Mouse (Mus musculus): ENCODE data around the gene Notch2. TPM values are rescaled to one million over a fixed set of nuclear protein-coding genes. Genes with fewer than 3 reads are reported as not detected.

Gene Notch2
- polyA plus RNA-seq, 1 experiment = 16.3 TPM

DNA sequence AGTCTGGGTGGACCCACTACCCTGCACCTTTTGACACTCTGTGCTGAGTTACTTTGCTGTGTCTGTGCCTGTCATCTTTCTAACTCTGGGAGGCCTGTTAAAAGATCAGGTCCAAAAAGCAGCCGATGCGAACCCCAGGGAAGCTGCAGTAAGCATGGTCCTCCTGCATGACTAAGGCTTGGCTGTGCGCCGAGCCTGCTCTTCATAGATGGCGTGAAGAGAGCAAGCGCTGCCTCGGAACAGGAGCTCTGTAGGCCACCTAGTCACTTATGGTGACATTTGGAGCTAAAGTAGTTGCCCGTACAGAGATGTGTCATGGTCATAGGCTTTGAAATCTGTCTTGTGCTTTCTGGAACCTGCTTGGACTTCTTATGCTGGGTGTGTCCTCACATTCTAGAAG is 119.3 kb downstream of the Notch2 start:
- no peak overlapping the region for H3K4me3 ChIP-seq (ENCODE audit: insufficient read depth, low read depth, low read length)
- H3K4me1 ChIP-seq (ENCODE audit: control insufficient read depth, insufficient read depth, low read length) = no peaks in the 10 kb centered on the region
- 93% methylated on average over 8 of the region's 8 CpGs for WGBS
- no peak for DNase-seq
- H3K27ac ChIP-seq (ENCODE audit: insufficient read depth, low read depth, low read length) = no peak overlapping the region
- TF ChIP-seq CTCF (conservative IDR thresholded peaks at IDR 0.05; ENCODE audit: insufficient read depth, insufficient read length, low read depth, low read length) (no peak), POLR2A (IDR thresholded peaks at IDR 0.05; ENCODE audit: low read depth, low read length) (no peak)
- H3K27me3 ChIP-seq (replicated peaks; ENCODE audit: control insufficient read depth, insufficient read depth, low read length) = no peaks in the 10 kb centered on the region
- H3K36me3 ChIP-seq (ENCODE audit: control insufficient read depth, insufficient read depth, low read length) = peaks cover 2% of the 10 kb centered on the region

DNA sequence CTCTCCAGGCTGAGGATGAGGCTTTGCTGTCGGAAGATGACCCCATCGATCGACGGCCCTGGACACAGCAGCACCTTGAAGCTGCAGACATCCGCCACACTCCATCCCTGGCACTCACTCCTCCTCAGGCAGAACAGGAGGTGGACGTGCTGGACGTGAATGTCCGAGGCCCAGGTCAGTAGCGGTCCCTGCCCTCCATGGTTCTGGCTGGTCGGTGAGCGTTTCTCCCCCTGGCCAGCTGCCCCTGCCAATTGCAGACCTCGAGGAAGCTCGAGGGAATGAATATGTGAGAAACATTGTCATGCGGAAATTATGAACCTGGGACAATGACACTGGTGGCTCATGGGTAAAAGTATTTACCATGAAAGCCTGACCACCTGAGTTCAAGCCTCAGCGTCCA is 128.1 kb downstream of the Notch2 start:
- Histone ChIP-seq H3K27me3 (replicated peaks; ENCODE audit: control insufficient read depth, insufficient read depth, low read length) (no peaks in the 10 kb centered on the region), H3K4me1 (ENCODE audit: control insufficient read depth, insufficient read depth, low read length) (no peaks in the 10 kb centered on the region), H3K36me3 (ENCODE audit: control insufficient read depth, insufficient read depth, low read length) (peaks cover 3% of the 10 kb centered on the region; the same call in 1 of the 2 replicates), H3K4me3 (ENCODE audit: insufficient read depth, low read depth, low read length) (no peak overlapping the region), H3K27ac (ENCODE audit: insufficient read depth, low read depth, low read length) (no peak overlapping the region)
- no peak for DNase-seq
- TF ChIP-seq POLR2A (IDR thresholded peaks at IDR 0.05; ENCODE audit: low read depth, low read length) (no peak), CTCF (conservative IDR thresholded peaks at IDR 0.05; ENCODE audit: insufficient read depth, insufficient read length, low read depth, low read length) (no peak)
- 90% methylated on average over 15 of the region's 15 CpGs for WGBS

DNA sequence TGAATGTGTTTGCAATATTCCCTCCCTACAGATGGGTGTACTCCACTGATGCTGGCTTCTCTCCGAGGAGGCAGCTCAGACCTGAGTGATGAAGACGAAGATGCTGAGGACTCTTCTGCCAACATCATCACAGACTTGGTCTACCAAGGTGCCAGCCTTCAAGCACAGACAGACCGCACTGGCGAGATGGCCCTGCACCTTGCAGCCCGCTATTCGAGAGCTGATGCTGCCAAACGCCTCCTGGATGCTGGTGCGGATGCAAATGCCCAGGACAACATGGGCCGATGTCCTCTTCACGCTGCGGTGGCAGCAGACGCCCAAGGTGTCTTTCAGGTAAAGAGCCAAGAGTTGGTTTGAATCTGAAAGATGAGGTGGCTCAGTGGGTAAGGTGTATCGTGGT is 129.5 kb downstream of the Notch2 start:
- WGBS = 95% methylated on average over 13 of the region's 13 CpGs

GRCm38 (mm10) chr3:98145204-98145603 is 131.9 kb downstream of the Notch2 start:
- H3K4me3 ChIP-seq (ENCODE audit: insufficient read depth, low read depth, low read length) = no peak overlapping the region
- no peak for TF ChIP-seq POLR2A (IDR thresholded peaks at IDR 0.05; ENCODE audit: low read depth, low read length)
- no peak for TF ChIP-seq CTCF (conservative IDR thresholded peaks at IDR 0.05; ENCODE audit: insufficient read depth, insufficient read length, low read depth, low read length)
- H3K27ac ChIP-seq (ENCODE audit: insufficient read depth, low read depth, low read length) = no peak overlapping the region
- WGBS = 76% methylated on average over 10 of the region's 10 CpGs
- DNase-seq = no peak
- no peaks in the 10 kb centered on the region for H3K4me1 ChIP-seq (ENCODE audit: control insufficient read depth, insufficient read depth, low read length)
- H3K36me3 ChIP-seq (ENCODE audit: control insufficient read depth, insufficient read depth, low read length) = peaks cover 3% of the 10 kb centered on the region
- H3K27me3 ChIP-seq (replicated peaks; ENCODE audit: control insufficient read depth, insufficient read depth, low read length) = no peaks in the 10 kb centered on the region

More for the DNA sequence above, 129.5 kb downstream of the Notch2 start:
- H3K36me3 ChIP-seq (ENCODE audit: control insufficient read depth, insufficient read depth, low read length) = peaks cover 3% of the 10 kb centered on the region
- DNase-seq = no peak
- no peak for TF ChIP-seq CTCF (conservative IDR thresholded peaks at IDR 0.05; ENCODE audit: insufficient read depth, insufficient read length, low read depth, low read length)
- TF ChIP-seq POLR2A (IDR thresholded peaks at IDR 0.05; ENCODE audit: low read depth, low read length) = no peak
- no peak overlapping the region for H3K4me3 ChIP-seq (ENCODE audit: insufficient read depth, low read depth, low read length)
- H3K27me3 ChIP-seq (replicated peaks; ENCODE audit: control insufficient read depth, insufficient read depth, low read length) = no peaks in the 10 kb centered on the region
- H3K4me1 ChIP-seq (ENCODE audit: control insufficient read depth, insufficient read depth, low read length) = no peaks in the 10 kb centered on the region
- no peak overlapping the region for H3K27ac ChIP-seq (ENCODE audit: insufficient read depth, low read depth, low read length)

- DNase-seq = no peak
- no peak for TF ChIP-seq POLR2A (IDR thresholded peaks at IDR 0.05; ENCODE audit: low read depth, low read length)
- TF ChIP-seq CTCF (conservative IDR thresholded peaks at IDR 0.05; ENCODE audit: insufficient read depth, insufficient read length, low read depth, low read length) = no peak
- WGBS = 94% methylated on average over 29 of the region's 29 CpGs
- Histone ChIP-seq H3K4me3 (ENCODE audit: insufficient read depth, low read depth, low read length) (no peak overlapping the region), H3K36me3 (ENCODE audit: control insufficient read depth, insufficient read depth, low read length) (peaks cover 2% of the 10 kb centered on the region), H3K27me3 (replicated peaks; ENCODE audit: control insufficient read depth, insufficient read depth, low read length) (no peaks in the 10 kb centered on the region), H3K4me1 (ENCODE audit: control insufficient read depth, insufficient read depth, low read length) (no peaks in the 10 kb centered on the region), H3K27ac (ENCODE audit: insufficient read depth, low read depth, low read length) (no peak overlapping the region)
Observed at GRCm38 (mm10) chr3:98146471-98147410, 133.4 kb downstream of the Notch2 start.

- no peak overlapping the region for H3K4me3 ChIP-seq (ENCODE audit: insufficient read depth, low read depth, low read length)
- H3K27ac ChIP-seq (ENCODE audit: insufficient read depth, low read depth, low read length) = no peak overlapping the region
- DNase-seq = no peak
- H3K27me3 ChIP-seq (replicated peaks; ENCODE audit: control insufficient read depth, insufficient read depth, low read length) = no peaks in the 10 kb centered on the region
- no peaks in the 10 kb centered on the region for H3K4me1 ChIP-seq (ENCODE audit: control insufficient read depth, insufficient read depth, low read length)
- no peak for TF ChIP-seq POLR2A (IDR thresholded peaks at IDR 0.05; ENCODE audit: low read depth, low read length)
- TF ChIP-seq CTCF (conservative IDR thresholded peaks at IDR 0.05; ENCODE audit: insufficient read depth, insufficient read length, low read depth, low read length) = no peak
- H3K36me3 ChIP-seq (ENCODE audit: control insufficient read depth, insufficient read depth, low read length) = peaks cover 2% of the 10 kb centered on the region
- 87% methylated on average over 14 of the region's 14 CpGs for WGBS
Observed at GRCm38 (mm10) chr3:98147706-98148105, 134.4 kb downstream of the Notch2 start.

GRCm38 (mm10) chr3:98149881-98150280 is 136.6 kb downstream of the Notch2 start:
- Histone ChIP-seq H3K4me3 (ENCODE audit: insufficient read depth, low read depth, low read length) (no peak overlapping the region), H3K4me1 (ENCODE audit: control insufficient read depth, insufficient read depth, low read length) (no peaks in the 10 kb centered on the region), H3K36me3 (ENCODE audit: control insufficient read depth, insufficient read depth, low read length) (peaks cover 2% of the 10 kb centered on the region), H3K27ac (ENCODE audit: insufficient read depth, low read depth, low read length) (no peak overlapping the region), H3K27me3 (replicated peaks; ENCODE audit: control insufficient read depth, insufficient read depth, low read length) (no peaks in the 10 kb centered on the region)
- no peak for DNase-seq
- TF ChIP-seq CTCF (conservative IDR thresholded peaks at IDR 0.05; ENCODE audit: insufficient read depth, insufficient read length, low read depth, low read length) (no peak), POLR2A (IDR thresholded peaks at IDR 0.05; ENCODE audit: low read depth, low read length) (no peak)
- 89% methylated on average over 11 of the region's 11 CpGs for WGBS

Data from kidney, adult 2 months (tissue).